Mouse (Mus musculus): ENCODE results near the gene Arfgap3.
"Not testable (repeated sequence)": the region's sequence is repeated elsewhere in the genome, so short reads cannot be mapped to it uniquely, and the experiment has no call there.

The Arfgap3 gene

DNA sequence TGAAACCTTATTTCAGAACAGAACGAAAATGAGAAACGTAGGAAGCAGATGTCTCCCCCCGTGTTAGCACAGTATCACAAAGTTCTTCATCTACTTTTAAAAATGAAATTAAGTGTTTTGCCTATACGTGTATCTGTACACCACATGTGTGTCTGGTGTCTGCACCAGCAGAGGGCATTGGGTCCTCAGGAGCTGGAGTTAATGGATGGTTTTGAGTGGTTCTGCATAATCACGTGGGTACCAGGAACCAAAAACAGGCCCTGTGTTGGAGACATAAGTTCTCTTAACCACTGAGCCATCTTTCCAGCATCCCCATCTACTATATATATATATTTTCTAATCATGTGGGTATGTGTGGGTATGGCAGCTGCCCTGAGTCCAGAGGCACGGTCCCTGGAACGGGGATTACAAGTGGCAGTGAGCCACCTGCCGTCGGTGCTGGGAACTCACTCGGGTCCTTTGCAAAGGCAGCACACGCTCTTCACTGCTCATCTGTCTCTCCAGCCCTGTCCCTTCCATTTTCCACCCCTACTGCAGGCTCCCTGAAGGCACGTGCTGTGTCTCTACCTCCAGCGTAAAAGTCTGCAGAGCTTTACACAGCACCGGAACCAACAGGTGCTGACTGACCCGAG, 4.0 kb downstream of the Arfgap3 start:
- DNase-seq (ENCODE audit: low read depth, low spot score): no peak

DNA sequence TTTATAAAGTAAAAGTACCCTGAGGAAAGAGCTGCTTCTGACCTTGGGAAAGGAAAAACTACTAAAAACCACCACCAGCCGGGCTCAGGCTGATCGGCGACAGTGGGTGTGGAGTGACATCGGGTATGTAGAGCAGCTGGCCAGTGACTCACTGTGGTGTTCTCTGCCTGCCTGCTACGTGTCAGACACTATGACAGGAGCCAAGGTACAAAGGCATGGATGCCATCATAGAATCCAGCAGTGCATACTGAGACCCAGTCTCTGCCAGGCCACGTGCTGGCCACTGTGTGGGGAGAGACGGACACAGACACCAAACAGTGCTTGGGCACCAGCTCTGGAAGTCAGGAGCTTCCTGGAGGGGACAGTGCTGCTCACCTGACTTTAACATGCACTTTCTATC, 5.1 kb downstream of the Arfgap3 start:
- DNase-seq (ENCODE audit: low read depth, low spot score): no peak

DNA sequence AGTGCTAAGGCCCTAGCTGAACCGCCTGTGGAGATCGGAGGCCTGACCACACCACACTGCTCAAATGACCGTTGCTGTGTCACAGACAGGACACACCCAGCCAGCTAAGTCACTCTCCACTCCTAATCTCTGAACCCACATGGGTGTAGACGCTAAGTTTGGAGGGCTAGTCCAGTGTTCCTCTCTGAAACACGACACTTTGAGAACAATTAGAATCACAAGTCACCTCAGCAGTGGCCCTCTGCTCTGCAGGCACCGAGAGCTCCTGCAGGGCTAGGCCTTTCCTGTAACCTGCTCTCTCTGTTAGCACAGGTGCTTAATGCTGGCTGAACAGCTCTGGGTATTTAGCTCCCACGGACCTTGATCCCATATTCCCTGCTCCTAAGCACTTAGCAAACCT, 5.9 kb downstream of the Arfgap3 start:
- no peak for DNase-seq (ENCODE audit: low read depth, low spot score)

DNA sequence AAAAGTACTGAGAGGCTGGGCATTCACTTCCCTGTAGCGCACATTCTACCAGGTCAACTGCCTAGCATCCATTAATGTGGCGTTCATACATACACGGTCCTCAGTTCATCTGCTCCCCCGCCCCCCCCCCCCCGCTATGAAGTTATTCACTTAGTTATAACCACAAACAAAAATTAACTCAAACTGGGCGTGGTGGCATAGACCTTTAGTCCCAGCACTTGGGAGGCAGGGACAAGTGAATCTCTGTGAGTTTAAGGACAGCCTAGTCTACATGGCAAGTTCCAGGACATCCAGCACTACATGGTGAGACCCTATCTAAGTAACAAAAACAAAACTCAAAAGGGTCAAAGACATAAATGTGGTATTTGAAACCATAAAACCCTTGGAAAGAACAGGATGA, 11.1 kb downstream of the Arfgap3 start:
- DNase-seq (ENCODE audit: low read depth, low spot score): no peak

DNA sequence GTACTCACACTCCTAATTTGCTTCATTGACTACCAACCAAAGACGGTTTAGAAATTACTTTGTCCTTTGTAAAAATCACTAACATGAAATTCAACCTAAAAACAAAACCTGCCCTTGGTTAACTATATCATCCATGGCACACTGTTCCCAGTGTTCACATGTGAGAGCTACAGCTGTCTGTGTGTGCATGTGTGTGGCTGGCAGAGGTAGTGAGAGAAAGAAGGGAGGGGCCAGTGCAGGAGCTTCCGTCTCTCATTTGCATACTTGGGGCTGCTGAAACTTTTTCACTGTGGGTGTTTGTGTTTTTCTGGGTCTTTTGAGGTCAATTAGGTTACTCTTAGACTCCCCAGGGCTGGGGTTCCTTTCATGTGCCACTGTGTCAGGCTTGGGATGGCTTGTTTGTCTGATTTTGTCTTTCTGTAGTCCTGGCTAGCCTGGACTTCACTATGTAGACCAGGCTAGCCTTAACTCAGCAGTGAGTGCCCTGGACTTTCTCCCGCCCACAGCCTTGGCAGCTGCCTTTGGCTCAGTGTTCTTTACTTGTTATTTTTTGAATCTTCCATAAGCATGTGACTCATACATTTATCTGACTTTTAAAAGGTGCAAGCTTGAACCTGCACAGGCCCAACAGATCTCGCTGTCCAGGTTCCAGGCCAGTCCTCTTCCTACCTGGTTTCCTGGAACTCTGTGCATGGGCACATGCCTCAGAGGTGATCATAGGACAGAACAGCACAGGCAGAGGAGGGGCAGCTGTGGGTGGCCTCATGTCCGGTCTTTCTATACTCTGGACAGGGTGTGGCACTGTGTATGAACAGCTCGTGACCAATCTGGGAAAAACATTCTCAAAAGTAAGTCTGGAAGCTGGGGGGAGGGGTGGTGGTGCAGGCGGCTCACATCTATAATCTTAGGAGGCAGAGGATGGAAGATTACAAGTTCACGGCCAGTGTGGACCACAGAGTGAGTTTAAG, 11.9 kb downstream of the Arfgap3 start:
- DNase-seq (ENCODE audit: low read depth, low spot score): no peak

DNA sequence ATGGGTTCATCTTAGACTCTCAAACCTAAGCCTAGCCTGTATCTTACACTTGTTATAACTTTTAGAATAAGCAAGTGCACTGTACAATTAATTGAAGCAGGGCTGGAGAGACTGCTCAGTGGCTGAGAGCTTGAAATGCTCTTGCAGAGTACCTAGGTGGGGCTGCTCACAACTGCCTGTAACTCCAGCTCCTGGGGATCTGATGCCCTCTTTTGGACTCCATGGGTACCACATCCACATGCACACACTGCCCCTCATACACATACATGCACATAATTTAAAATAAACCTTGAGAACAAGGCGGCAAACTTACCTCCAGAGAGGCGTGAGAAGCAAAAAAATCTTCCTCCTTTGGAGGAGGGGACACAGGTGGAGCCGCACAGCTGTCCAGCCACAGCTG, 17.7 kb downstream of the Arfgap3 start:
- DNase-seq (ENCODE audit: low read depth, low spot score): no peak

DNA sequence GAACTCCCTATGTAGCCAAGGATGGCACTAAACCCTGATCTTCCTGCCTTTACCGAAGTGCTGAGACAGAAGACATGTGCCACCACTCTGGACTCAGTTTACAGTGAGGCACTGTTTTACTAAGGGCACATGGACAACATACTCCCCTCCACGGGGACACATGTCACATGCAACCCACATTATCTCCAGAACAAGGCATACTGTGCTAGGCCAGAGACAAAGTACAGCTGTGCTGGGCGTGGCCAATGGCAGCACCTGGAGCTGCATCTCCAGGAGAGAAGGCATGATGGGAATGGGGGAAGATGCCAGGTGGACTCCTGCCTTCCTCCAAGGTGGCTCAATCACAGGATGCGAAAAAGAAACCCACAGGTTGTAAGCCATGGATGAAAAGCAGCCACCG, 21.1 kb downstream of the Arfgap3 start:
- DNase-seq (ENCODE audit: low read depth, low spot score): no peak

DNA sequence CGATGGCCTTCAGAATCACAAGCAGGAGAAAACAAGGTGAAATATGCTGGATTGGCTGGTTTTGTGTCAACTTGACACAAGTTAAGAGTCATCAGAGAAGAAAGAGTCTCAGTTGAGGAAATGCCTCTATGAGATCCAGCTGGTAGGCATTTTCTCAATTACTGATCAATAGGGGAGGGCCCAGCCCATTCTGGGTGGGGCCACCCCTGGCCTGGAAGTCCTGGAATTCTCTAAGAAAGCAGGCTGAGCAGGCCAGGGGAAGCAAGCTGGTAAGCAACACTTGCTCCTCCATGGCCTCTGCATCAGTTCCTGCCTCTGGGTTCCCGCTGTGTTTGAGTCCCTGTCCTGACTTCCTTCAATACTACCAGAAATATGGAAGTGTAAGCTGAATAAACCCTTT, 27.0 kb downstream of the Arfgap3 start:
- DNase-seq (ENCODE audit: low read depth, low spot score): no peak

DNA sequence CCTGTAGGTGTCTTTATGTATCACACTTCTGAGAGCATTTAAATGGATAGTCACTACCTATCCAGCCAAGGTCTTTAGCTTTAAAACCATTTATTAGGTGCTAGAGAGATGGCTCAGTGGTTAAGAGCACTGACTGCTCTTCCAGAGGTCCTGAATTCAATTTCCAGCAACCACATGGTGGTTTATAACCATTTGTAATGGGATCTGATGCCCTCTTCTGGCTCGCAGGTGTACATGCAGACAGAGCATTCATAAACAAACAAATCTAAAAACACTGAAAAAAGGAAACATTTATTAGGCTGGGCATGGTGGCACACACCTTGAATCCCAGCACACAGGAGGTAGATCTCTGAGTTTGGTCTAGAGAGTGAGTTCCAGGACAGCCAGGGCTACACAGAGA, 35.1 kb downstream of the Arfgap3 start:
- DNase-seq (ENCODE audit: low read depth, low spot score): no peak

DNA sequence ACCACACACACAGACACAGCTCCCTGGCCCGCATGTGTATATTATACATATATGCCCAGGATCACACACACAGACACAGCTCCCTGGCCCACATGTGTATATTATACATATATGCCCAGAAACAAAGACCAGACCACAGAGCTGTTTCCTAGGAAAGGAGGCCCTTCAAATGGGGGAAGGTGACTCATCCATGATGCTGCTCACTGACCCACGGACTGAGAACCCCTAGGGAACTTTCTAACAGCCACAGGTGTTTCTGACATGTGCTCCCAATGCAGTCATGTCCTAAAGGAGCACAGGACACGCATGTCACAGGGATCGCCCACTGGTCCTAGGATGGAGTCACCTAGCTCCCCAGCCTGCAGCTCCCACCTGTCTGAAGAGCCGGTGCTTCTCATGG, 40.2 kb downstream of the Arfgap3 start:
- no peak for DNase-seq (ENCODE audit: low read depth, low spot score)

DNA sequence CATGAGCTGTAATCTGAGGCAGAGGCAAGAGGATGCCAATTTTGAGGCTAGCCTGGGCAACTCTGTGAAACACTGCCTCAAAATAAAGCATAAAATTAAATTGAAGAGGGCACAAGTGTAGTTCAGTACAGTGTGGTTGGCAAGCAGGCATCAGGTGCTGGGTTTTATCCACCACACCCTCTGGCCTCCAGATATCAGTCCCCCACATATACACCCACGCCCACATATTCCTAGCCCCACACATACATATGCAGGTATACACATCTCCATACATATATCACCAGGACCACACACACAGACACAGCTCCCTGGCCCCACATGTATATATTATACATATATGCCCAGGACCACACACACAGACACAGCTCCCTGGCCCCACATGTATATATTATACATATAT, 41.3 kb downstream of the Arfgap3 start:
- not testable (repeated sequence) for DNase-seq (ENCODE audit: low read depth, low spot score)

DNA sequence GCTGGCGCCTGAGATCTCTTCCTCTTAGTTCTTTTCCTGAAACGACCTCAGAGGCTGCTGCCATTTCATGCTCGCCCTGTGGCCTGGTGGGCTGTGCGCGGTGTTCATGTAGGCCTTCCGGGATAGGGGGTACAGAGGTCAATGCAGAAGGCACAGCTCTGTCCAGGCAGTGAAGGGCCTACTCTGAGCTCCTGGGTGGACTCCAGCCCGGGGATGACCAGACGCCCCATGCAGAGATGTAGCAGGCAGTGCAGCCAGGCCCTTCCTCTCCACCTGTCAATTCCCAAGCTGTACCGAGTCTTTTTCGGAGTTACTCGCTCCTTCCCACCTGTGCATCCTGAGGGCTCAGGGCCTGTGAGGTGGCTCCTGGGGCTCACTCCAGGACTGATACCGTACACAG, 43.9 kb downstream of the Arfgap3 start:
- no peak for DNase-seq (ENCODE audit: low read depth, low spot score)

DNA sequence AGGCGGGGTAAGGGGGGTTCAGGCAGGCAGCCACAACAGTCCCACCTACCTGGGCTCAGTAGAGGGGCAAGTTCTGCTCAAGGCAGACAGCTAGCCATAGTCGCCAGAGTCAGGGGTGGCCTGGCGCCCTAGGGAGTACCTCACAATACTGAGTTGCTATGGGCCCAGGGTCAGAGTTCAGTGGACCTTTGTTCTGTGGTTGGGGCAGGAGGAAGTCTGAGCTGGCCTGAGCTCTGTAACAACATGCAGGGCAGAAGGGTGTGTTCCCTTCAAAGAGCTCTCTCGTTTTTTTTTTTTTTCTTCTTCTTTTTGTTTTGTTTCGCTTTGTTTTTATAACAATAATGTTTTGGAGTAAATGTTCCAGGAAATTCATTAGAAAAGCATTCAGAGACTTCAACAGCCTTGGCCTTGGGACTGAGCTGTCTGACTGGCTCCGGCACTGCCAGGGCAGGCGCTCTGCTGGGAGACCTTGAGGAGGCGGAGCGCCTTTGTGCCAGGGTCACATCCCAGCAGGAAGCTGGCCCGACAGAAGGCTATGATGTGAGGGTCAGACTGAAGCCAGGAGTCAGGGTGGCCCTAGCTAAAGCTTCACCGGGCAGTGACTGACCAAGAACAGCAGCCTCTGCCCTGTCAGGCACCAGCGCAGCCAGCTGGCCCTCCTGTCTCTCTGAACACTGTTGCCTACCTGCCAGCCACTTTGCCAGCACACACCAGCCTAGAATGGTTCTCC, 44.7 kb downstream of the Arfgap3 start:
- DNase-seq (ENCODE audit: low read depth, low spot score): no peak

DNA sequence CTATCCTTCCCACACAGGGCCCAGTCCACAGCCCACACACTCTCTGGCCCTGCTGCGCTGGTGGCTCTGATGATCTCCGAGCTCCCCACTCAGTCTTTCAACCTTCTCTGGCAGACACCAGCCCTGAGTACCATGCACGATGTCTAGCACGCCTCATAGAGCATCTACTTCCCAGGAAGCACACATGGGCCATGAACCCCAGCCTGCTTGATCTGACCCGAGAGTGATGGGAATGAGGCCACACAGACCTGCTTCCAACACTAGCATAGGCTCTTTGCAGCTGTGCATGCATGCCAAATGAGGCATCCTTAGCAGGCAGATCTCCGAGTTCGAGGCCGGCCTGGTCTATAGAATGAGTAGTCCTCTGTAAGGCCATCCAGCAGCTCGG, 45.2 kb downstream of the Arfgap3 start:
- DNase-seq (ENCODE audit: low read depth, low spot score): no peak

DNA sequence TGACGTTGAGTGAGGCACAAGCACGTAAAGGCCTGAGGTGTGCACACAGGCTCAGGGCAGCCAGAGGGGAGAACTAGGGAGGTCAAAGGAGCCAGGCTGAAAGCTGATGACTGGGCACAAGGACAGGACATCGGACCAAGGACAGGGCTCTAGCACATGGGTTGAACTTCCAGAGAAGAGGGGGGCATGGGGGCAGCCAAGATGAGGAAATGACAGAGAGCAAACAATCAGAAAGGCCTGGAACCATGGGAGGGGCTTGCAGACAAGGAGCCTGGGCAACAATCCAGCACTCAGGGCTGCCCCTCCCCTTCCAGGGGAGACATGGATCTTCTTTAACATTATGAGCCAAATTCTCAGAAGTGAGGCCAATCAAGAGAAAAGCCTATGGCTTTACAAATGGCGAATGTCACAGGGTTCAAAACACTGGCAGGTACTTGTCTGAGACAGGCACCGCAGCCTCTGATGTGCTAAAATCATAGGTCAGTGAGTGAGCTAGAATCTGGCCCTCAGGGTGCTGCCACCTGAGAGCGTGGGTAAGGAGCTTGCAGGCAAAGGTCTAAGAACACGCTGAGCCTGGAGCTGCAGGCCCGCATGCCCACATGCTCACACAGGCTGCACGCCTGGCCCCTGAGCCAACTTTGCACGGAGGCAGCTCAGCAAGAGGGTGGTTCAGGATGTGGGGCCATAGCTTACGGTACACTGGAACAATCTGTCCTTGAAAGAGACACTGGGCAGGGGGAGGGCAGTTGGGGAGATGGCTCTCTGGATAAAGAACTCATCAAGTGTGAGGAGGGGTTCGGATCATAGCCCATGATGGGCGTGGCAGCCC, 46.2 kb downstream of the Arfgap3 start:
- no peak for DNase-seq (ENCODE audit: low read depth, low spot score)

DNA sequence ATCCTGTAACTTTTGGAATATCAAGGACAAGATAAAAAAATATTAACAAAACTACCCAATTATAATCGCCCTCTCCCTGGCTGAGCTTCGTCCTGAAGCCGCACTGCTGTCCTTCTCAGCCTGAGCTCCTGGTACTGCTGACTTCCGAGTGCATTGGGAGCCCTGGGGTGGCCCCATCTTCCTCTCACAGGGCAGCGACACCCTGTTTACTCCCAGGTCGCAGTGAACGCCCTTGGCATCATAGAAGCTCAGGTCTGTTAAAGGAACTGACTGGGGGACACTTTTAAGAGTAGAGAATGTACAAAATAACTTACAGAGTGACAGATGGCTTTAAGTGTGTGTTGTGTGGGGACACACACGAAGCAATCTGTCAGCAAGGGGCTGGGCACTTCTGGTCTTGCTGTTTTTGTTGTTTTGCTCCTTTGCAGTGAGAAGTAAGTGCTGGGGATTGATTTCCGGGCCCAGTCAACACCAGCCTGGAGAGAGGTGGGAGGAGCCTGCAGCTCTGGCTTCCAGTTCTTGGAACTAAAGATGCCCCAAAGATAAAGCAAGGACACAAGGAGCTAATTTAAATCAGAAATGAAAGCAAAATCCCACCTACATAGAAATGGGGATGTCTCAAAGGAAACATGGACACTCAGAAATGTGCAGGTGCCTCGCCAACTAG, 50.0 kb downstream of the Arfgap3 start:
- no peak for DNase-seq (ENCODE audit: low read depth, low spot score)

DNA sequence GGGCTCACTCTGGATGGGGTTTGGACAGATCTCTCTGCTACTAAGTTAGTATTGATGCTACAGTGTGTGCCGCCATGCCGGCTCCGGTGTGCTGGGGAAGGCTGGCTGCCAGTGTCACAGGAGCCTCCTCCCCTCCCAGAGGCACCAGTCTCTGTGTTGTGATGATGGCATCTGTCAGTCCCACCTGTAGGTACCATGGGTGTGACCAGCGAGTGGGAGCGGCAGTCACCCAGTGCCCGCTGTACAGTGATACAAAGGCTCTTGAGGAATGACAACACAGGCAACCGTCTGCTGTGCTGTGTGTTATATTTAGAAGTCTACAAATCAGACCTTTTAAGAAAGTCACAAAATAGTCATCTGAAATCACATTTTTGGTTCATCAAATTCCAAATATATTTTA, 50.6 kb downstream of the Arfgap3 start:
- DNase-seq (ENCODE audit: low read depth, low spot score): no peak

DNA sequence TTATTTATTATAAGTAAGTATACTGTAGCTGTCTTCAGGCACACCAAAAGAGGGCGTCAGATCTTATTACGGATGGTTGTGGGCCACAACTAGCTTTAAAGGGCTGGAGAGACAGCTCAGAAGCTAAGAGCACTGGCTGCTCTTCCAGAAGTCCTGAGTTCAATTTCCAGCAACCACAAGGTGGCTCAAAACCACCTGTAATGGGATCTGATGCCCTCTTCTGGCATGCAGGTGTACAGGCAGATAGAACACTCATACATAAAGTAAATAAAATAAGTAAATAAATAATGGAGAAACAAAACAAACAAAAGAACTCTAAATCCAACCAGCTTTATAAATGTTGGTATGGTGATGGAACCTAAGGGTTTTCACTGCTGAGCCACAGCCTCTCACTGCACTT, 51.2 kb downstream of the Arfgap3 start:
- DNase-seq (ENCODE audit: low read depth, low spot score): no peak

DNA sequence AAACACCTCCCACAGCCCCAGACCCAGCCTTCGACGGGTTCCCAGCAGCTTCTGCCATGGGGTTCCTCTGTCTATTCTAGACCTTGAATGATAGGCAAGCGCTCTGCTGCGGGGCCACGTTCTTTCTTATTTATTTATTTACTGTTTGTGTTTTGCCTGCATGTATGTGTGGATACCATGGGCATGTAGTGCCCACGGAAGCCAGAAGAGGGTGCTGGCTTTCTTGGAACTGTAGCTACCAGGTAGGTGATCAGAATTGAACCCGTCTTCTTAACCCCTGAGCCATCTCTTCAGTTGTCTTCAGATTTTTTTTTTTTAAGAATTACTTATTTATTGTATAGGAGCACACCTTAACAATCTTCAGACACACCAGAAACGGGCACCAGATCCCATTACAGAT, 51.7 kb downstream of the Arfgap3 start:
- DNase-seq (ENCODE audit: low read depth, low spot score): no peak

DNA sequence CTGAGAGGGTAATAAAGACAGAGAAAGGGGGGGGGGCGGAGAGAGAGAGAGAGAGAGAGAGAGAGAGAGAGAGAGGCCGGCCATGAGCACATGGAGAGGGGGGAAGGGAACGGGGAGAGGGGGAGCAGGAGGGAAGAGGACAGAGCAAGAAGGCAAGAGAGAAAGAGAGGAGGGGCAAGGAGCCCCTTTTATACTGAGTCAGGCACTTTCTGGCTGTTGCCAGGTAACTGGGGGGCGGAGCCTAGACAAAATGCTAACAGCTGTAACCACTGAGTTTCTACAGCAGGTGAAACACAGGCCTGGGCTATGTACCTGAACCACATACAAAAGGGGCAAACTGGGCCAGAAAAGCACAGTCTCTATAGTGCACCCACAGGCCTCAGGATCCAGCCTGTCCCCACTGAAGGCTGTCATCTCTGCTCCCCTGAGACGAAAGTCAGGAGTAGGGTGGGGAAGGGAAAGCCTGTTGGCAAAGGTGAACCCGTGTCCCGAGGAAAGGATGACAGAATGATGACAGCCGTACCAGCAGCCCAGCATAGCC, 53.2 kb downstream of the Arfgap3 start:
- peak; percentile 17 for DNase-seq (ENCODE audit: low read depth, low spot score)

DNA sequence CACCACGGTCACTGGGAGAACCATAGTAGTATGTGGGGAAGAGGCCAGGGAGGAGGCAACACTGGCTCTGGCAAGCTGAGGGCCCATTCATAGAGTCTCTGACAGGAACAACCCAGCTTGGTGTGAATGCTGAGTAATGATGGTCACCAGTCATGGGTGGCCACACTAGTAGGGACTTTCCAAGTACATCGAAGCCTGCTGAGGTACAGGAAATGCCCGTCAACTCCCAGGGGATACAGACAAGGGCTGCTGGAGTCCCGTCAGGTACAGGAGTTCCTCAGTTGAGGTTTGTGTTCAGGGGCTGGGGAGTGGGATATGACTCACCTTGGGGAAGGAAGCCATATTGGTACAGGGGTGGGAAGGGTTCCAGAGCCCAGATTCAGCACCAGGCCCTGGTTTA, 54.0 kb downstream of the Arfgap3 start:
- no peak for DNase-seq (ENCODE audit: low read depth, low spot score)

Measured in mesoderm, embryonic 11.5 days (tissue).